Mouse (Mus musculus) kidney, embryonic 16.5 days (tissue): ENCODE results near the gene Atp5g2. TPM values are rescaled to one million over a fixed set of nuclear protein-coding genes. Genes with fewer than 3 reads are reported as not detected.

Experiments
- ATAC-seq: fragments of 200-750 bp; cut with Nextera tagmentation; 2 replicates; pipeline ENCODE4 v1.8.0; 2017; ENCODE audit warnings: moderate TSS enrichment; ENCODE audit not compliant: low FRiP score, low TSS enrichment
- H3K27ac ChIP-seq: fragments of 300-500 bp; sonication (generic); 2 replicates; pipeline ENCODE4 v1.5.1; 2014; ENCODE audit warnings: low read length
- H3K27me3 ChIP-seq: fragments of 300-500 bp; sonication (generic); 2 replicates; pipeline ENCODE4 v1.6.1; 2014; ENCODE audit warnings: low read length, control low read depth, mixed read lengths; ENCODE audit not compliant: insufficient read depth
- H3K36me3 ChIP-seq: fragments of 300-500 bp; sonication (generic); 2 replicates; pipeline ENCODE4 v1.6.1; 2014; ENCODE audit warnings: low read length, control low read depth, mixed read lengths; ENCODE audit not compliant: insufficient read depth
- H3K4me1 ChIP-seq: fragments of 300-500 bp; sonication (generic); 2 replicates; pipeline ENCODE4 v1.6.1; 2014; ENCODE audit warnings: low read length, control low read depth, mixed read lengths; ENCODE audit not compliant: insufficient read depth
- H3K4me2 ChIP-seq: fragments of 300-500 bp; sonication (generic); replicated peaks from 2 replicates; pipeline ENCODE4 v1.6.1; 2014; ENCODE audit warnings: low read depth, low read length
- H3K4me3 ChIP-seq: fragments of 300-500 bp; sonication (generic); 2 replicates; pipeline ENCODE4 v1.5.1; 2014; ENCODE audit warnings: mild to moderate bottlenecking, low read length
- H3K9ac ChIP-seq: fragments of 300-500 bp; sonication (generic); replicated peaks from 2 replicates; pipeline ENCODE4 v1.6.1; 2014; ENCODE audit warnings: low read length
- H3K9me3 ChIP-seq: fragments of 300-500 bp; sonication (generic); 2 replicates; pipeline ENCODE4 v1.6.1; 2016; ENCODE audit warnings: low read length, control low read depth
- WGBS: fragments of 180-500 bp; shearing (Covaris S2); extraction: QIAGEN DNeasy Blood & Tissue Kit; methylation state at CpG from one replicate; pipeline ENCODE4 v1.1.7; 2014; 5-methylcytosine and 5-hydroxymethylcytosine counted together
- polyA plus RNA-seq: library from polyadenylated mRNA; unstranded; fragments of >200 nt; fragmentation: Nextera tagmentation; extraction: Ambion mirVana; gene quantifications from 2 replicates; pipeline ENCODE4 v1.2.1, GENCODE M21; 2015

Gene Atp5g2
- polyA plus RNA-seq, 1 experiment from 2014 or later = 60.1 TPM

GRCm38 (mm10) chr15:102698193-102698592 lies 26.0 kb upstream of the Atp5g2 start:
- peaks cover 67% of the 10 kb centered on the region for H3K27me3 ChIP-seq
- peaks cover 8% of the 10 kb centered on the region for H3K4me1 ChIP-seq
- H3K36me3 ChIP-seq = no peaks in the 10 kb centered on the region
- no peak overlapping the region for H3K9ac ChIP-seq
- peak; percentile 43; the same call in 1 of the 2 replicates for ATAC-seq
- WGBS = 1% methylated on average over 11 of the region's 11 CpGs
- no peak overlapping the region for H3K27ac ChIP-seq
- no peak overlapping the region for H3K4me2 ChIP-seq
- H3K4me3 ChIP-seq = no peak overlapping the region
- no peaks in the 10 kb centered on the region for H3K9me3 ChIP-seq

- H3K27ac ChIP-seq = no peak overlapping the region
- no peak overlapping the region for H3K9ac ChIP-seq
- peaks cover 11% of the 10 kb centered on the region for H3K4me1 ChIP-seq
- H3K4me2 ChIP-seq = no peak overlapping the region
- H3K36me3 ChIP-seq = no peaks in the 10 kb centered on the region
- no peaks in the 10 kb centered on the region for H3K9me3 ChIP-seq
- 44% methylated on average over 3 of the region's 3 CpGs for WGBS
- H3K4me3 ChIP-seq = no peak overlapping the region
- no peak for ATAC-seq
- H3K27me3 ChIP-seq = peaks cover 74% of the 10 kb centered on the region
These were observed 24.7 kb upstream of the Atp5g2 start for GRCm38 (mm10) chr15:102696899-102697298.

DNA sequence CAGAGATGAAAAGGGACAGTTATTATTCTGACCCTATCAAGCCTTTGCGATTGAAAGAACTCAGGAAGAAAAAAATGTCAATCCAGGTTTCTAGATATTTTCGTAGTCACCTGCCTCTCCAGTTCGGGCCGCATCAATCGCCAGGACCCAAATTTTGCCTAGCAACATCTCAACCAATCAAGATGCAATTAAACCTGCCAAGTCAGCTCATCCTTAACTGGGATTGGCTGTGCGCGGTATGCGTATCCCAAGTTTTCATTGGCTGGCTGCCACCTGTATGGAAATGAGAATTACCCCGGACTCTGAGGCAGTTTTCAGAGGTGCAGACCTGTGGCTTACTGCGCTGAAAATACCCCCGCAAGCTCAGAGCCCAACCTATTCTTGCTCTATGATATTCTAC lies 21.4 kb upstream of the Atp5g2 start:
- no peak overlapping the region for H3K9ac ChIP-seq
- H3K27me3 ChIP-seq = peaks cover 72% of the 10 kb centered on the region
- H3K36me3 ChIP-seq = no peaks in the 10 kb centered on the region
- H3K4me2 ChIP-seq = peak overlapping the region; percentile 92
- no peaks in the 10 kb centered on the region for H3K9me3 ChIP-seq
- no peak overlapping the region for H3K27ac ChIP-seq
- H3K4me3 ChIP-seq = peak overlapping the region; percentile 58
- peaks cover 11% of the 10 kb centered on the region for H3K4me1 ChIP-seq
- under 1% methylated on average over 11 of the region's 11 CpGs for WGBS
- ATAC-seq = peak; percentile 73

DNA sequence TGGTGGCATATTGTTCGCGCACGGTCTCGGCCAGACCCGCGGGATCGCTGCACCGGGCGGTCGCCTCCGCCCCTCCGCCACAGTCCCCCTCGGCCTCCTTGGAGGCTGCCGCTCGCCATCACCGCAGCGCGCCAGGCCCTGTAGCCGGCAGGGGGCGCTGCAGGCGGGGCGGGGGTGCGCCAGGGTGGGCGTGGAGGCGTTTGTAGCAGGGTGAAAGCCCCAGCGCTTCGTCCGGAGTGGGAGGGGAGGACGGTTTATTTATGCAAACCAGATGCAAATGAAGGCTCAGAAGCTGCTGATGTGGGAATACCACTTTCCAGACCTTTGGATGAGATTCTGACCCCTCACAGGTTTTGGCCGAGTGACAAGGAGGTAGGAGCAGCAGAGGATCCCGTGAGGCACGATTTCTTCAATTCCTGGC lies 20.8 kb upstream of the Atp5g2 start:
- ATAC-seq = peak; percentile 61
- Histone ChIP-seq H3K4me3 (peak overlapping the region; percentile 58), H3K4me2 (peak overlapping the region; percentile 92), H3K36me3 (no peaks in the 10 kb centered on the region), H3K4me1 (peaks cover 11% of the 10 kb centered on the region), H3K27ac (no peak overlapping the region), H3K27me3 (peaks cover 68% of the 10 kb centered on the region), H3K9ac (peak overlapping the region; percentile 29), H3K9me3 (no peaks in the 10 kb centered on the region)
- under 1% methylated on average over 32 of the region's 32 CpGs for WGBS

DNA sequence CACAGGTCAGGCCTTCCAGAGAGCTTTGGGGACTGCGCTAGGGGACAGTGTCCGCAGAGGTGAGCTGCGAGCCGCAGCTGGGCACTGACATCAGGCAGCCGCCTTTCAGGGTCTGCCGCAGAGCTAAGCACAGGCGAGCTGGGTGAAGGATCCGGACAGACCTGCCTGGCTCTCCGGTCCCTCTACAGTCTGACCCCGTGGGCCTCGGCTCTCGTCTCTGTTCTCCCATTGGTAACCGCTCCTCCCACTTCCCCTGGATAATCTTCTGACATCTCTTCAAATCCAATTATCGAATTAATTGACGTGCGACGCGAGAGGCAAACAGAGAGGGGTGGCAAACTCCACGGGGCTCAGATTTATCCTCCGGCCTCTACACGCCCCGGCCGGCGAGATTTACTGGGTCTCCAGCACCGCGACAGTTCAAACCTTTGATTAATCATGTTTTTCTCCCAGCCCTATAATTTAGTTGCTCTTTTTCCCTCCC lies 20.2 kb upstream of the Atp5g2 start:
- Histone ChIP-seq H3K9ac (peak overlapping the region; percentile 29), H3K27ac (no peak overlapping the region), H3K4me2 (peak overlapping the region; percentile 92), H3K27me3 (peaks cover 61% of the 10 kb centered on the region), H3K4me1 (peaks cover 11% of the 10 kb centered on the region), H3K4me3 (peak overlapping the region; percentile 58), H3K9me3 (no peaks in the 10 kb centered on the region), H3K36me3 (no peaks in the 10 kb centered on the region)
- ATAC-seq = peak; percentile 49; the same call in 1 of the 2 replicates
- WGBS = 3% methylated on average over 26 of the region's 26 CpGs

GRCm38 (mm10) chr15:102685791-102686190 lies 13.6 kb upstream of the Atp5g2 start:
- 24% methylated on average over 4 of the region's 4 CpGs for WGBS
- peaks cover 10% of the 10 kb centered on the region for H3K27me3 ChIP-seq
- ATAC-seq = no peak
- H3K36me3 ChIP-seq = no peaks in the 10 kb centered on the region
- no peaks in the 10 kb centered on the region for H3K9me3 ChIP-seq
- no peaks in the 10 kb centered on the region for H3K4me1 ChIP-seq
- H3K4me2 ChIP-seq = no peak overlapping the region
- no peak overlapping the region for H3K27ac ChIP-seq
- no peak overlapping the region for H3K4me3 ChIP-seq
- H3K9ac ChIP-seq = no peak overlapping the region

GRCm38 (mm10) chr15:102683670-102684069 lies 11.5 kb upstream of the Atp5g2 start:
- Histone ChIP-seq H3K27ac (no peak overlapping the region), H3K4me3 (no peak overlapping the region), H3K27me3 (no peaks in the 10 kb centered on the region; the same call in 1 of the 2 replicates), H3K4me2 (no peak overlapping the region), H3K9me3 (no peaks in the 10 kb centered on the region), H3K4me1 (no peaks in the 10 kb centered on the region), H3K36me3 (no peaks in the 10 kb centered on the region), H3K9ac (no peak overlapping the region)
- ATAC-seq = no peak
- 18% methylated on average over 1 of the region's 1 CpGs for WGBS

GRCm38 (mm10) chr15:102676345-102676744 lies 4.2 kb upstream of the Atp5g2 start:
- Histone ChIP-seq H3K4me1 (peaks cover 16% of the 10 kb centered on the region), H3K9me3 (peaks cover 2% of the 10 kb centered on the region; the same call in 1 of the 2 replicates), H3K36me3 (no peaks in the 10 kb centered on the region), H3K4me2 (no peak overlapping the region), H3K4me3 (no peak overlapping the region), H3K9ac (no peak overlapping the region), H3K27me3 (no peaks in the 10 kb centered on the region), H3K27ac (no peak overlapping the region)
- WGBS = 96% methylated on average over 2 of the region's 2 CpGs
- no peak for ATAC-seq

DNA sequence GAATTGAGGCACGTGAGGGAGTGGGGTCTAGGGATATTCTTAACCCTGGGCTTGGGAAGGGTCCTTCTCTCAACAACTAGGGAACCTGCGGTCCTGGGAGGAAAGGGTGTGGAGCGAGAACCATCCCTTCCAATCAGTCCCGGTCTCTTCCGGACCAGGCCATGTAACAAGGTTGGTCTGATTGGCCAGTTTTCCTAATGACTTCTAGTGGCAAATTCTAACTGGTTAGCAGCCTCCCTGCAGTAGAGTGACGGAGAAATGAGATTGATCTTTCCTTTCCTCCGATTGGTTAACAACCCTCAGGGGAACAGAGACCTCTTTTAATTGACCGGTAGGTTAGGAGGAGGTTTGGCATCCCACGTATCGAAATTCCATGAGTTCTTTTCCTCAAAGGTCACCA lies 1.4 kb upstream of the Atp5g2 start:
- Histone ChIP-seq H3K4me3 (peak overlapping the region; percentile 88), H3K4me2 (peak overlapping the region; percentile 67), H3K27ac (peak overlapping the region; percentile 98), H3K27me3 (no peaks in the 10 kb centered on the region), H3K9ac (peak overlapping the region; percentile 40; the same call in 1 of the 2 replicates), H3K36me3 (no peaks in the 10 kb centered on the region), H3K9me3 (peaks cover 2% of the 10 kb centered on the region; the same call in 1 of the 2 replicates), H3K4me1 (peaks cover 29% of the 10 kb centered on the region)
- ATAC-seq = peak; percentile 54
- WGBS = under 1% methylated on average over 10 of the region's 10 CpGs

- 1% methylated on average over 31 of the region's 34 CpGs for WGBS
- H3K9ac ChIP-seq = peak overlapping the region; percentile 81
- peaks cover 10% of the 10 kb centered on the region for H3K36me3 ChIP-seq
- peaks cover 29% of the 10 kb centered on the region for H3K4me1 ChIP-seq
- H3K27me3 ChIP-seq = no peaks in the 10 kb centered on the region
- peak overlapping the region; percentile 88 for H3K4me3 ChIP-seq
- peak overlapping the region; percentile 98 for H3K27ac ChIP-seq
- peak overlapping the region; percentile 67 for H3K4me2 ChIP-seq
- H3K9me3 ChIP-seq = peaks cover 2% of the 10 kb centered on the region; the same call in 1 of the 2 replicates
- peak; percentile 82 for ATAC-seq
These were observed 384 bp downstream of the Atp5g2 start for GRCm38 (mm10) chr15:102671721-102672214.
